In genomic region chr8:104570436-104571343, GRCm38 (mm10) we compare ENCODE assay signal across 1 mouse cellular context.
TF ChIP-seq lines count a peak whose summit lies in the region.

No protein-coding gene starts in this region.

TF ChIP-seq in CH12.LX, 34 proteins besides CTCF, POLR2A, EP300 and RAD21 (continued from another document):
- peak; percentile 78 for TF ChIP-seq MXI1 (IDR thresholded peaks at IDR 0.05; ENCODE audit: low read depth, low read length)
- TF ChIP-seq MAZ (IDR thresholded peaks at IDR 0.05; ENCODE audit: low read depth, low read length), result no peak
